Mouse (Mus musculus) MEL (cell line): ENCODE measurements around the gene Palm. TPM values are rescaled to one million over a fixed set of nuclear protein-coding genes. Genes with fewer than 3 reads are reported as not detected.

Experiments
- DNase-seq: peaks from one replicate; pipeline ENCODE4 v3.0.0; 2011; ENCODE audit warnings: low read depth, low spot score
- H3K27ac ChIP-seq: 2 replicates; pipeline ENCODE4 v1.5.1; 2012; ENCODE audit warnings: low read depth, mild to moderate bottlenecking, control low read depth, low read length, moderate library complexity; ENCODE audit not compliant: control insufficient read depth
- H3K27me3 ChIP-seq, 2 experiments: fragments of 150-350 bp in 1 of 2; sonication (generic) in 1 of 2; 2 replicates each; pipeline ENCODE4 v1.6.1; 2012; ENCODE audit warnings: low read length in 2 of 2, mild to moderate bottlenecking in 2 of 2, improper control_type of control experiment in 1 of 2, moderate library complexity in 1 of 2; ENCODE audit not compliant: insufficient read depth in 2 of 2, control insufficient read depth in 1 of 2
- H3K36me3 ChIP-seq, 2 experiments: 2 replicates each; pipeline ENCODE4 v1.6.1; 2012 to 2014; ENCODE audit warnings: low read length in 2 of 2, improper control_type of control experiment in 1 of 2, inconsistent platforms in 1 of 2, mild to moderate bottlenecking in 1 of 2; ENCODE audit not compliant: insufficient read depth in 2 of 2, control insufficient read depth in 1 of 2
- H3K4me1 ChIP-seq, 2 experiments: fragments of 150-350 bp in 1 of 2; sonication (generic) in 1 of 2; 2 replicates each; pipeline ENCODE4 v1.6.1; 2012; ENCODE audit warnings: low read length in 2 of 2, improper control_type of control experiment in 1 of 2, mild to moderate bottlenecking in 1 of 2; ENCODE audit not compliant: insufficient read depth in 2 of 2, control insufficient read depth in 1 of 2
- H3K4me3 ChIP-seq, 2 experiments: fragments of 150-350 bp in 1 of 2; sonication (generic) in 1 of 2; 2 replicates each; pipeline ENCODE4 v1.5.1; 2012; ENCODE audit warnings: low read depth in 2 of 2, low read length in 2 of 2, mild to moderate bottlenecking in 2 of 2, moderate library complexity in 2 of 2, control low read depth in 1 of 2, improper control_type of control experiment in 1 of 2; ENCODE audit not compliant: control insufficient read depth in 1 of 2, insufficient read depth in 1 of 2
- H3K79me2 ChIP-seq: 2 replicates; pipeline ENCODE4 v1.6.1; 2012; ENCODE audit warnings: mild to moderate bottlenecking, low read length, moderate library complexity; ENCODE audit not compliant: control insufficient read depth, poor library complexity, insufficient read depth
- H3K9ac ChIP-seq: 2 replicates; pipeline ENCODE4 v1.6.1; 2012; ENCODE audit warnings: low read depth, mild to moderate bottlenecking, control low read depth, low read length, moderate library complexity; ENCODE audit not compliant: control insufficient read depth, poor library complexity, severe bottlenecking
- H3K9me3 ChIP-seq: fragments of 150-350 bp; sonication (generic); replicated peaks from 2 replicates; pipeline ENCODE4 v1.6.1; 2012; ENCODE audit warnings: mild to moderate bottlenecking, low read length, improper control_type of control experiment, moderate library complexity; ENCODE audit not compliant: insufficient read depth
- CHD1 ChIP-seq: IDR thresholded peaks from 2 replicates; pipeline ENCODE4 v1.6.1; 2012; ENCODE audit warnings: low read depth, mild to moderate bottlenecking, inconsistent platforms, low read length, improper control_type of control experiment
- CTCF ChIP-seq, 3 experiments: IDR thresholded peaks in 2 of 3; conservative IDR thresholded peaks in 1 of 3; 2 replicates each; pipeline ENCODE4 v1.5.1; 2011 to 2012; ENCODE audit warnings: low read length in 3 of 3, low read depth in 2 of 3, mild to moderate bottlenecking in 2 of 3, improper control_type of control experiment in 1 of 3, inconsistent platforms in 1 of 3, mixed read lengths in 1 of 3, moderate library complexity in 1 of 3; ENCODE audit not compliant: control insufficient read depth in 1 of 3, insufficient read depth in 1 of 3, poor library complexity in 1 of 3, severe bottlenecking in 1 of 3
- ELF1 ChIP-seq: IDR thresholded peaks from 2 replicates; pipeline ENCODE4 v1.6.1; 2014; ENCODE audit warnings: low read depth, mild to moderate bottlenecking, inconsistent platforms, low read length, improper control_type of control experiment, moderate library complexity
- EP300 ChIP-seq, 2 experiments: IDR thresholded peaks; 2 replicates each; pipeline ENCODE4 v1.6.1; 2011; ENCODE audit warnings: improper control_type of control experiment in 2 of 2, low read length in 2 of 2, low read depth in 1 of 2, mild to moderate bottlenecking in 1 of 2
- ETS1 ChIP-seq: IDR thresholded peaks from 2 replicates; pipeline ENCODE4 v1.6.1; 2012; ENCODE audit warnings: low read depth, mild to moderate bottlenecking, inconsistent platforms, low read length, improper control_type of control experiment, moderate library complexity
- GABPA ChIP-seq: IDR thresholded peaks from 2 replicates; pipeline ENCODE4 v1.6.1; 2012; ENCODE audit warnings: low read depth, mild to moderate bottlenecking, inconsistent platforms, low read length, improper control_type of control experiment, moderate library complexity
- GATA1 ChIP-seq: IDR thresholded peaks from 2 replicates; pipeline ENCODE4 v1.6.1; 2011; ENCODE audit warnings: low read depth, low read length, improper control_type of control experiment
- KAT2A ChIP-seq: conservative IDR thresholded peaks from 2 replicates; pipeline ENCODE4 v1.6.1; 2012; ENCODE audit warnings: low read depth, low read length, improper control_type of control experiment, inconsistent platforms
- MAFK ChIP-seq: IDR thresholded peaks from 2 replicates; pipeline ENCODE4 v1.6.1; 2011; ENCODE audit warnings: low read depth, mild to moderate bottlenecking, low read length, improper control_type of control experiment, borderline replicate concordance
- MAX ChIP-seq: IDR thresholded peaks from 2 replicates; pipeline ENCODE4 v1.6.1; 2011; ENCODE audit warnings: low read length, improper control_type of control experiment
- MAZ ChIP-seq: IDR thresholded peaks from 2 replicates; pipeline ENCODE4 v1.6.1; 2012; ENCODE audit warnings: low read depth, mild to moderate bottlenecking, inconsistent platforms, low read length, improper control_type of control experiment
- MEF2A ChIP-seq: IDR thresholded peaks from 2 replicates; pipeline ENCODE4 v1.6.1; 2014; ENCODE audit warnings: low read depth, mild to moderate bottlenecking, inconsistent platforms, low read length, improper control_type of control experiment; ENCODE audit not compliant: poor library complexity, insufficient replicate concordance, severe bottlenecking; ENCODE audit errors: extremely low read depth
- SMC3 ChIP-seq: IDR thresholded peaks from 2 replicates; pipeline ENCODE4 v1.6.1; 2011; ENCODE audit warnings: low read depth, low read length, improper control_type of control experiment
- TAL1 ChIP-seq: IDR thresholded peaks from 2 replicates; pipeline ENCODE4 v1.6.1; 2012; ENCODE audit warnings: mild to moderate bottlenecking, inconsistent platforms, low read length, moderate library complexity, mixed read lengths
- TBP ChIP-seq: IDR thresholded peaks from 2 replicates; pipeline ENCODE4 v1.8.0; 2011; ENCODE audit warnings: low read depth, low read length, improper control_type of control experiment
- UBTF ChIP-seq: IDR thresholded peaks from 2 replicates; pipeline ENCODE4 v1.6.1; 2012; ENCODE audit warnings: low read depth, mild to moderate bottlenecking, inconsistent platforms, low read length, improper control_type of control experiment, moderate library complexity, borderline replicate concordance; ENCODE audit not compliant: insufficient read depth
- USF1 ChIP-seq: IDR thresholded peaks from 2 replicates; pipeline ENCODE4 v1.6.1; 2014; ENCODE audit warnings: low read depth, mild to moderate bottlenecking, inconsistent platforms, low read length, improper control_type of control experiment, moderate library complexity
- ZC3H11A ChIP-seq: IDR thresholded peaks from 2 replicates; pipeline ENCODE4 v1.6.1; 2012; ENCODE audit warnings: low read depth, mild to moderate bottlenecking, inconsistent platforms, low read length, improper control_type of control experiment
- ZMIZ1 ChIP-seq: IDR thresholded peaks from 2 replicates; pipeline ENCODE4 v1.6.1; 2012; ENCODE audit warnings: low read depth, mild to moderate bottlenecking, inconsistent platforms, low read length, improper control_type of control experiment, moderate library complexity
- ZNF384 ChIP-seq: IDR thresholded peaks from 2 replicates; pipeline ENCODE4 v1.6.1; 2012; ENCODE audit warnings: low read depth, mild to moderate bottlenecking, inconsistent platforms, low read length, improper control_type of control experiment
- polyA plus RNA-seq, 2 experiments: library from polyadenylated mRNA; stranded (reverse) in 1 of 2; unstranded in 1 of 2; fragments of >175 nt in 1 of 2; fragments of >200 nt in 1 of 2; gene quantifications; 2 replicates each; pipeline versions ENCODE4 v1.2.1 to v1.2.4; 2012; ENCODE audit warnings: low replicate concordance in 2 of 2, low read depth in 1 of 2; ENCODE audit not compliant: insufficient read length in 2 of 2, insufficient read depth in 1 of 2, missing spikeins in 1 of 2
- total RNA-seq: library from RNA; depleted of rRNA; stranded (reverse); fragments of 300-350 nt; gene quantifications from 2 replicates; pipeline ENCODE4 v1.2.3, GENCODE M21; 2012

Gene Palm
- total and polyA plus RNA-seq, 3 experiments: 4.8 to 15.5 TPM; not detected in 1

DNA sequence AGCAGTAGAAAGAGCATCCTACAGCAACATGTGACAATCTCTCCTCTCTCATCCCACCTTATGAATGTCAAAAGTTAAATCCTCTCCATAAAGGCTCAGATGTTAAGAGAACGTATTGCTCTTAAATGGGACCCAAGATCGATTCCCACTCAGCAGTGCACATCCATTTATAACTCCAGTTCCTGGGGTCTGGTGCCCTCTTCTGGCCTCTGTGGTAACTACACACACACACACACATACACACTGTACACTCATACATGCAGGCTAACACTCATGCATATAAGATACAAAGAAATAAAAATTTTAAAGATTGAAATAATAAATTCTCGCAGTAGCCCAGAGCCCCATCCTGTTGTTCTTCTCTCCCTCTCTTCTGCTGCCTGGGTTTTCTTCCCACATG, 43.5 kb downstream of the Palm start:
- H3K79me2 ChIP-seq: no peaks in the 10 kb centered on the region
- no peaks in the 10 kb centered on the region; a peak in 1 of 4 replicates for H3K36me3 ChIP-seq
- peaks cover 3 to 8% of the 10 kb centered on the region in 2 experiments; a peak in 3 of 4 replicates for H3K4me1 ChIP-seq
- DNase-seq: peak; percentile 47
- H3K9ac ChIP-seq: no peak overlapping the region
- no peaks in the 10 kb centered on the region for H3K27me3 ChIP-seq
- H3K27ac ChIP-seq: no peak overlapping the region
- H3K4me3 ChIP-seq: no peak overlapping the region
- no peaks in the 10 kb centered on the region for H3K9me3 ChIP-seq
- TF ChIP-seq CTCF (IDR thresholded peaks at IDR 0.05 in 2 of 3, conservative IDR thresholded peaks at IDR 0.05 in 1 of 3; ENCODE audit: control insufficient read depth in 1 of 3, insufficient read depth in 1 of 3, low read depth in 2 of 3, low read length in 3 of 3, poor library complexity in 1 of 3, severe bottlenecking in 1 of 3) (peak; percentile 38 to 48 (median 42)), MAX (no peak)

DNA sequence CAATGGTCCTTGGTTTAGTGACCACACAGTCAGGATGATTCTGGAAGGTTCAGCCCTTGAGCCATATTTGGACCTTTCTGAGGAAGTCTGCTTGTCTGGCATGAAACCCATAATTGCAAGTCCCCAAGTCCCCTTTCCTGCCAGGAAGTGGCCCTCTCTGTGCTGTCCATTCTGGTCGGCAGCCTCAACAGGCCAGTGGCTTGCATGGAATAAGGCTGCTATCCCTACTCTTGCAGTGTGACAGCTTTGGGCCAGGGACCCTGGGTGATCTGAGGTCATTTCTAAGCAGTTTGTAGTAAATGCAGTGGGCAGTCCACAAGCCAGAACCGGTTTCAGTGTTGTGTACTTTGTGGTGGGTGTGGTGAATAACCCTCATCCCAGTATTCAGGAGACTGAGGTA, 44.8 kb downstream of the Palm start:
- no peaks in the 10 kb centered on the region for H3K9me3 ChIP-seq
- no peak for DNase-seq
- no peak overlapping the region for H3K4me3 ChIP-seq
- no peaks in the 10 kb centered on the region for H3K79me2 ChIP-seq
- H3K27ac ChIP-seq: no peak overlapping the region
- no peak overlapping the region for H3K9ac ChIP-seq
- H3K27me3 ChIP-seq: no peaks in the 10 kb centered on the region
- TF ChIP-seq CTCF (IDR thresholded peaks at IDR 0.05 in 2 of 3, conservative IDR thresholded peaks at IDR 0.05 in 1 of 3; ENCODE audit: control insufficient read depth in 1 of 3, insufficient read depth in 1 of 3, low read depth in 2 of 3, low read length in 3 of 3, poor library complexity in 1 of 3, severe bottlenecking in 1 of 3) (no peak), USF1 (no peak), GATA1 (no peak), SMC3 (no peak), UBTF (no peak), TBP (no peak), KAT2A (no peak), ZC3H11A (no peak), TAL1 (no peak), CHD1 (no peak), ELF1 (no peak), GABPA (no peak), MAFK (no peak), MEF2A (no peak), ETS1 (no peak), EP300 (IDR thresholded peaks at IDR 0.05; ENCODE audit: low read depth in 1 of 2, low read length in 2 of 2) (no peak), ZNF384 (no peak), MAZ (no peak), ZMIZ1 (no peak)
- no peaks in the 10 kb centered on the region; a peak in 1 of 4 replicates for H3K36me3 ChIP-seq
- peaks cover 0 to 3% of the 10 kb centered on the region in 2 experiments; a peak in 1 of 4 replicates for H3K4me1 ChIP-seq
